Mouse (Mus musculus): Measurements from ENCODE around the gene Slc25a38.

Slc25a38 gene

DNA sequence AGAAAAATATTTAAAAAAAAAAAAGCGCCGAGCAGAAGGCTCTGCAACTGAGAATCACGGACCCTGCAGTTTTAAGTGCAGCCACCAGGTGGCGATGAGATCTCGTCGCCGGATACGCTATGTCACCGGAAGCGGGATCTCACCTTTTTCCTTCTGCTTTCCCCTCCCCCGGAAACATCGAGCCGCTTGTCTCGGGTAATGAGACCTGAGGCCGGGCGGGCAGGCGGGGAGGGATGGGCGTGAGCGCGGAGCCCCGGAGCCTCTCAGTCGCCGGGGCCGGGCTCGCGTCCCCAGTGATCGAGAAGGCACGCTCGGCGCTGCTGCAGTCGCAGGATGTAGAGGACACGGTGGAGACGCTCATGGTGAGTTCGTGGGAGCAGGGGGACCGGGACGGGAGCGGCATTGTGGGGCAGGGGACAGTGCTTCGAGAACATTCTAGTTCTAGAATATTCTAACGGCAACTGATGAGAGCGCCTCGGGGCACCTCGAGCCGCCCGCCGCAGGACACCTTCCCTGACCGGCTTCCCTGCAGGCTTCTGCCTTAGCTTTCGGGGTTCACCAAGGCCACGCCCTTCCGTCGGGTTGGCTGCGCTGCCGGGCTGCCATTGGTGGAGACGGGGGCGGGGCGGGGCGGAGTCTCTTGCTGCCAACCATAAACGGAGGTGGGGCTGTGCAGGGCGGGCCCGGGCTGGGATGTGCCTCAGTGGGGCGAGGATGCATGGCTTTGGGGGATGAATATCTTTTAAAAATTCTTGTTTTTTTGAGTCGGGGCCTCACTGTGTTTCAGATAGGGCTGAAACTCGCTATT is at the start of gene Slc25a38:
Slc25a38 (plus strand) TSS at position 164 of the 808 bp plus-strand sequence.
- in situ Hi-C loops (cut with MboI, MseI), result no loop called here

DNA sequence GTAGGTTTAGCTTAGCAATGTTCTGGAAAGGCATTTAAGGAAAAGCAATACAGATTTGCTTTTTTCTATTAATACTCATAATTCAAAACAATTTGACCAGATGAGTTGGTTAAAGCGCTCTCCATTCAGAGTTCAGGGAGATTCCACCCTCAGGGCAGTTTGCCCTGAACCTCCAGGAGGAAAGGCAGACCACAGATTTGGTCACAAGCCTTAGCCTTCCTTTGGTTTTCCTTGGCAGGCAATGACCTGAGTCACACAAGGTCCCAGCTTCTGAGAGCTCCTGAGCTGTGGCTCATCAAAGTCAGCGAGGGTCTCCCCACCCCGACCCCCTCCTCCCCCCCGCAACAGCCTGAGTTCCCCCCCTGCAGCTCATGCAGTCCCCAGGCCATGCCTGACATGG is 45.9 kb upstream of the Slc25a38 start:
- in situ Hi-C loops (cut with MboI, MseI), result no loop called here

DNA sequence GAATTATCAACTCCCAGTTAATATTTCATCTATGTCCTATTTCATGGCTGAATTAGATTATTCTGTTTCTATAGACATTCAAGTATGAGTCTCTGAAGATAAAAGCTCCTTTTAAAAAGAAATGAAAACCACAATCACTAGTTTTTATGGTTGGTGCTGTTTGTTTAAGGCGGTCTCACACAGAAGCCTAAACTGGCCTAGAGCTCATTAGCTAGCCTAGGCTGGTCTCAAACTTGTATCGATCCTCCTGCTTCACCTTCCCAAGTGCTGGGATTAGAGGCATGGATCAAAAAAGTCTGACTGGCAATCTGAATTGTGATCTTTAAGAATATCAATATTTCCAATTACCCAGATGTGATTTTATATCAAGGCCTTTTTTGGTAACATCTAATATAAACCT is 42.6 kb upstream of the Slc25a38 start:
- in situ Hi-C loops (cut with MboI, MseI), result no loop called here

DNA sequence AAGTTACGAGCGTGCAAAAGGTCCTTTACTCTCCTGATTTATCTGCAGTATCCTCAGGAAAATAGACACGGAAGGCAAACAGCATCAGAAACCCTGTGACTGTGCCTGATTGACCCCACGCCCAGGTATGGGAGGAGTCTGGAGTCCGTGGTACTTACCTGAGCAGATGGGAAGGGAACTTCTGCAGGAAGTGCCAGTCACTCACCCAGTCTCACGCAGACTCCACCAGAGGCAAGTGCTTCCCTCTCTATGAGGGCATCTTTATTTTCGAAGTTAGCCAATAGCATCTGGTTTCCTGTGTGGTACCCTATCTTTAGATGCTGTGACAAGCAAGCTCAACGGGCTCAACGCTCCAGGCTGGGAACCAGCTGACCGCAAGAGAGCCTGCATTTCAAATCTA is 42.1 kb upstream of the Slc25a38 start:
- in situ Hi-C loops (cut with MboI, MseI), result no loop called here

DNA sequence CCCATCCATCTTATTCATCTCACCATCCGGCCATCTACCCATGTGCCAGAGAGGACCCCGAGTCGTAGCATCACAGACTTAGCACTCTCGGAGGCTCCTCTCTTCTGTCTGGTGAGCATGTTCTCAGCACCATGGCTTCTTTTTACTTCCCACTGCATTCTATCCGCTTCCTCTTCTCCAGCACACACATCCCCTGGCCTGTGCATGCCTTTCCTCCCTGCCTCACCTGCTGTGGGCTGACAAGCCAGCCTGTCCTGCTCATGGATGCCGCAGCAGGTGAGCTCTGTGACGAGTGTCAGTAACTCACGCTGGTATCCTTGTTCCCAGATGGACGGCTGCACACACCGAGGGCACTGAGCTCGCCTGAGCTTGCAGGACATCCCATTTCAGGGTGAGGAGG is 40.4 kb upstream of the Slc25a38 start, which contains the start of gene Cx3cr1:
Cx3cr1 (minus strand) TSS at position 101 of the 400 bp plus-strand sequence.
- in situ Hi-C loops (cut with MboI, MseI), result no loop called here

DNA sequence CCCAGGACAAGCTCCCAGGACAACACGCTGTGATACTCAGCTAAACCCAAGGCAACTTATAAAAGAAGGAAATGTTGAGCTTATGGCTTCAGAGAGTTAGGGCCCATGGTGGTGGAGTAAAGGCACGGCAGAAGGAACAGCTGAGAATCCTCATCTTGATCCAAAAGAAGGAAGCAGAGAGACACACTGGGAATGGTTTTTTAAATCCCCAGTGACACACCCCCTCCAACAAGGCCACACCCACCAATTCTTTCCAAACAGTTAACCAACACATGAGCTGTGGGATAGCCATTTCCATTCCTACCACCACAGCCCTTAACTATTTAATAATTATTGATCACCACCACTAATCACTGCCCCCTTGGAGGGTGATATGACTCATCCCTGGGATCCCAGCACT is 38.9 kb upstream of the Slc25a38 start:
- in situ Hi-C loops (cut with MboI, MseI), result no loop called here

DNA sequence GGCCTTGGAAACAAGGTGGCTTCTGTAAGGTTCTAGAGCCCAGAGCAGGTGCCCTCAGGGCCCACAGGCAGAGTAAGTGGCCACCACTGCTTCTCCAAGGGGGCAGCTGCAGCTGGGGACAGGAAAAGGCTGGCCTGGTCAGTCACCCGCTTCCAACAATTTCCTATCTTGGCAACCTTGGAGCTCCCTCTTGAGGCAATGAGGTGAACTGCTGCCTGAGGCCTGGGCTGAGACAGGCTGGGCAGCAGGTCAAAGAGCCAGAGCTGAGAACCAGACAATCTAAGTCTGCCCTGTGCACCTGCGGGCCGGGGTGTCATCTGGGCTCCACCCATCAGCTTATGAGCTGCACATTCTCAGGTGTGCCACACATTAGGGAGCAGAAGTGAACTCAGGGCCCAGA is 37.0 kb upstream of the Slc25a38 start:
- in situ Hi-C loops (cut with MboI, MseI), result no loop called here

DNA sequence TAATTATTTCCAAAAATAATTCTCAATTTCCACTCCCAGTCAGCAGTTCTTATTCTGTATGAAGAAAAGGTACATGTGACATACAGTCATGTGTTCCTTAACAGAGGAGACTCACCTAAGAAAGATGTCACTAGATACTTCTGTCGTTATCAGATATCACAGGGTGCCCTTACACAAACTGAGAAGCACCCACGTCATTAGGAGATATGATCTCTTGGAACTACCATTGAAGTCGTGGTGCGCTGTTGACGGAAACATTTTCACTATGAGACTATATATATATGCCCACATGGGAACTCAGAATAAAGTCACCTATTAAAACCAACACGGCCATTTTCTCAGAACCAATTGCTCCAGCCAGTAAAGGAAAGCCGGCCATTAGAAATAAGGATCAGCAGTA is 35.7 kb upstream of the Slc25a38 start:
- in situ Hi-C loops (cut with MboI, MseI), result no loop called here

DNA sequence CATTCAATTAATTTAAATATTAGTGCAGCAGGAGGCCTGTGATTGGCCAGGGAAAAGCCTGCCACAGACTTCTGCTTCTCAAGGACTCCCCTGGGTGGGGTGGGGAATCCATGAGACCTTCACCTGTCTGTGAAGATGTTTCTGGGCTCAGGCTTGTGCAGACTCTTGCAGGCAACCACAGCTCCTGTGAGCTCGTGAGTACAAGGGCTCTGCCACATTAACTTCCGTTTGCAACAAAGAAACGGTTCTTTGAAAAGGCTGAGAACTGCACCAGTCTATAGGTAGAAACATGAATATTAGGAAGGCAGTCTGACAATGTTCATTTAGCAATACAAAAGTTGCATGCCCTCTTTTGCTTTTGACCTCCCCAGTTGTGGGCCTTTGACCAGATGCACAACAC is 31.9 kb upstream of the Slc25a38 start:
- in situ Hi-C loops (cut with MboI, MseI), result no loop called here

DNA sequence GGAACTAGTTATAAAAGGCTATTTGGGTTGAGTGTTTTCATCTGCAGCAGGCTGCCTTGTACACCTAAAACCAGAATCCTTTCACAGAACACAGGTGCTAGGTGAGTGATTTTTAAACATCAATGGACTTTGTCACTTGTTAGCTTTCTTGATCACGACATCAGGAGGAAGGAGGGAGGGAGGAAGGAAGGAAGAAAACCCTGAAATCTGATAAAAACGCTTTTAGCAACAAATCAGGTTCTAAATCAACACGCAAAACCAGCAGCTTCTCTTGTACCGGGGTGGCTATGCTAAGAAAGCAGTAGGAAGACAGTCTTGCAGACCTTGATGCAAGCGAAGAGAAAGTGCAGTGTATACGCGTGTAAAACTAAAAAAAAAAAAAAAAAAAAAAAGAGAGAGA is 30.3 kb upstream of the Slc25a38 start:
- in situ Hi-C loops (cut with MboI, MseI), result loop anchor here (5.0 kb wide), 1 partner anchor 53 kb away; no protein-coding TSS in a partner anchor

DNA sequence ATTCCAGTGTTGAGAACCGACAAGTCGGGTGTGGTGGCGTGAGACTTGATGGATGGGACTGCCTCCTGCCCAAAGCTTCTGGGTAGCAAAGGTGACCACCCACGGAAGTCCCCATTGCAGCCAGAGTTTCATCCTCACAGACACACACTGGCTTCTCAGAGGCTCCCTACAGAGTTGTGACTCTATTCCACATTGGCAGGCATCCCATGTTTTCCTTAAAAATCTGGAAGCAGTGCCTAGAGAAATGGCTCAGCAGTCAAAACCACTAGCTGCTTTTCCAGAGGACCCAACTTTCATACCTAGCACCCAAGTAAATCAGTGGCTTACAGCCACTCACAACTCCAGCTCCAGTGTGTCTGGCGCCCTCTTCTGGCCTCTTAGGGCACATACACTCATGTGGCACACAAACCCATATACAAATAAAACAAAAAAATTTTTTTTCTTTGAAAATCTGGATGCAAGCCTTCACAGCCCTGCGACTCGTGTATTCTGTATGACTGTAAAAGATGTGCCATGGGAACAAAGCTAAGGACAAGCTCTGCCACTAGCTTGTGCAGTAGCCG is 29.5 kb upstream of the Slc25a38 start:
- in situ Hi-C loops (cut with MboI, MseI), result loop anchor here (5.0 kb wide), 1 partner anchor 53 kb away; no protein-coding TSS in a partner anchor

DNA sequence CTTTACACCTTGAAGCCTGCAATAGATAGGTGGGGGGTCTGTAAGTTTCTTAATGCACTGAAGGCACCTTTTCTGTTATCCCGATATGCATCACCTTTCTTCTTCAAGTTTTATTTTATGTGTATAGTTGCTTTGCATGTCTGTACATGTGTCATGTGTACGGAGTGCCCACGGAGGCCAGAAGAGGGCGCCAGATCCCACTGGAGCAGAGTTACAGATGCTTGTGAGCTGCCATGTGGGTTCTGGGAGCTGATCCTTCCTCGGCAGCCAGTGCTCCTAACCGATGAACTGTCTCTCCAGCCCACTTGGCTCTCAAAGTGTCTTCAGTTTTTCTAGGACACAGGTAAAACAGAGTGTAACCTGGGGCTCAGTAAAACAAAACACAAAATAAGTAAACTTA is 28.9 kb upstream of the Slc25a38 start:
- in situ Hi-C loops (cut with MboI, MseI), result loop anchor here (5.0 kb wide), 1 partner anchor 54 kb away; no protein-coding TSS in a partner anchor

DNA sequence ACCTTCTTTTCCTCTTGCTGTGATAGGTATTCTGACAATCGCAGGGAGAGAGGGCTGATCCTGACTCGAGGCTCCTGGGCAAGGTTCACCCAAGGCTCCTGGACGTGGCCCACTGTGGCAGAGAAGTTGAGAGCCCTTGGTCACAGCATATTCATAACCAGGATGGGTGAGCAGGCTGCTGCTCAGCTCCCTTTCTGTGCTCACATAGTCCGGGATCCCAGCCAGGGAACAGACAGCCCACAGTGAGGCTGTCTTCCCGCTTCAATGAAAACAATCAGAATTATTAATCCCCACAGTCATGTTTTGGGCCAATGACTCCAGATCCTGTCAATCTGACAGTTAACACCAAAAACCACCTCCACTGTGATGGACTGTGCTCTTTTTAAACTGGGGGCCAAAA is 28.2 kb upstream of the Slc25a38 start:
- in situ Hi-C loops (cut with MboI, MseI), result loop anchor here (5.0 kb wide), 1 partner anchor 55 kb away; no protein-coding TSS in a partner anchor

DNA sequence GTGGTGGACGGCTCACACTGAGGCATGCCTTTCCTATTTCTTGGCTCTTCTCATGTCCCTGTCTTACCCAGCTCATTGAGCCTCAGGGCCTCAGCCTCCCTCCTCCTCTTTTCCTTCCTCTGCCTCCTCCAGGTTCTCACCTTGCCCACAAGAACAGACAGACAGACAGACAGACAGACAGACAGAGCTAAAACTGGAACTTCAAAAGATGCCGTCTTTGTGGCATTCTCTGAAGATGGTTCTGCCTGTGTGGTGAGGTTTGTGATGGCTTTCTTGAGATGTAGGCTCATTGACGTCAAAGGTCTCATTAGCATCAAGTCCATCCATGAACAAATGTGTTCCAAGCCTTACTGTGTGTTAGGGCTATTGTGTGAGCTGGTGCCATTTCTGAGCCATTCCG is 27.5 kb upstream of the Slc25a38 start:
- in situ Hi-C loops (cut with MboI, MseI), result loop anchor here (5.0 kb wide), 1 partner anchor 55 kb away; no protein-coding TSS in a partner anchor

DNA sequence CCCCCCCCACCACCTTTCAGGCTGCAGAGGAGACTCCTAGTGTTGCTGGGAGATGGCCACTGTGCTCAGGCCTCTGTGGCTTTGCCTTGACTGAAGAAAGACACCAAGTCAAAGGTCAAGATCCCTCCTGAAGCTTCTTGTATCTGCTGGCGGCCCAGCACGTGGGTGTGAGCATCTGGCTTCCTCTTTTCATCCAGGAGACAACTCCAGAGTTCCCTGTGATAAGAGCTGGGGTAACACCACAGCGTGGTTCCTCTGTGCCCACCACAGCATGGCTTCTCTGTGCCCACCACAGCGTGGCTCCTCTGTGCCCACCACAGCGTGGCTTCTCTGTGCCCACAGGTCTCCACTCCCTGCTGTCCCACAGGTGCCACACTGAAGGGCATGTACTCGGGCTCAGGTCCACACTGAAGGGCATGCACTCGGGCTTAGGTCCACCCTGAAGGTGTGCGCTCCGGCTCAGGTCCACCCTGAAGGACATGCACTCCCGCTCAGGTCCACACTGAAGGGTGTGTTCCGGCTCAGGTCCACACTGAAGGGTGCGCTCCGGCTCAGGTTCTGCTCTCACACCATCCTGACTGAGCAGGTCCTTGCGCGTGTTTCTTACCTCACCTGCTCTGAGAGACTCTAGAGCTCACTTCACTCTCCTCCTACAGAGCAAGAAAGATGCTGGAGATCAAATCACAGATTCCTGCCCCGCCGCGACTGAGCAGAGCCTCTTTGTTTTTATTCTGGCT is 26.8 kb upstream of the Slc25a38 start:
- in situ Hi-C loops (cut with MboI, MseI), result loop anchor here (5.0 kb wide), 1 partner anchor 56 kb away; no protein-coding TSS in a partner anchor

DNA sequence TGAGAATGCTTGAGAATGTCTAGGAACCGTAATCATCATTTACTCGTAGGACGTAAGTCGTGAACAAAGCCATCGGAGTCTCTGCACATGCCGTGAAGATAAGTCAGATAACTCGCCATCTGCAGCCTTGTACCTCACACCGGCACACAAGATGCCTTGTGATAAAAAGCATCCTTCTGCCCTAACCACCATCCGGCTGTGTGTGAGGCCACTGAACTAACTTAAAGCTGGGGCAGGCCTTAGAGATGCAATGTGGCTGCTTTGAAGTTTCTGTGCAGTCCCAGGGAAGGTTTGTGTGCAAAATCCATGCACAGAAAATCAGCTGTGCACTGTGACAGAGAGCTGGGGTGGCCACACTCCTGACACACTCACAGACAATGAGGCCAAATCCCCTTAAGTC is 25.8 kb upstream of the Slc25a38 start:
- in situ Hi-C loops (cut with MboI, MseI), result loop anchor here (5.0 kb wide), 1 partner anchor 57 kb away; no protein-coding TSS in a partner anchor

DNA sequence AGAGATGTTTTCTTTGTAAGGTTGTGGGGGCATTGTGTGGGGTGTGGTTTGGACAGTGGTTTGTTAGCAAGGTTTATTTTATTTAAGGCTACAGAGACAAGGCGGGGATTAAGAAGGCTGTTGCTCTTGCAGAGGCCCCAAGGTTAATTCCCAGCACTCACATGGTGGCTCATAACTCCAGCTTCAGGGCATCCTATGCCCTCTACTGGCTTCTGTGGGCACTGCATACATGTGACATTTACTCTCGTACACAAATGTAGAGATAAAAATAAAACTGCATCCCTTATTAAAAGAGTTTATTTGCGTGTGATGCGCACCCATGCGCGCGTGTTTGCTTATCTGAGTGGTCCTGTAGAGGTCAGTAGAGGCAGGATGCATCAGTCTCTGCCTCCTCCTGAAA is 21.0 kb upstream of the Slc25a38 start:
- in situ Hi-C loops (cut with MboI, MseI), result no loop called here

DNA sequence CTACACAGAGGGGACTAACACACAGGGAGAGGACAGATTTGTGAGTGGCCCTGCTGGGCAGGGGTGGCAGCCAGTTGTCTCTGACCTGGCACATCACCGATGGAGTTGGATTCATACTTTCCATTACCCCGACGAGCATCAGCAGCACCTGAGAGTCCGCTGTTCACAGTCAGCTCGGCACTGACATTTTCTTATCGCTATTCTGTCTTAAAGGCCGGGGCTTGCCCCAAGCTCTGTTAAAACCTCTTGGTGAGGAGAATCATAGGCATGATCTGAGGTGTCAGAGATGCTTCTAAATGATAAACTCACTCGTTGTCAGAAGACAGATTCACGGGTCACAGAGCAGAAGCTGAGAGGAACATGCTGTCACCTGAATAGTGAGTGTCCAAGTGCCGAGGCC is 19.1 kb upstream of the Slc25a38 start:
- in situ Hi-C loops (cut with MboI, MseI), result no loop called here

DNA sequence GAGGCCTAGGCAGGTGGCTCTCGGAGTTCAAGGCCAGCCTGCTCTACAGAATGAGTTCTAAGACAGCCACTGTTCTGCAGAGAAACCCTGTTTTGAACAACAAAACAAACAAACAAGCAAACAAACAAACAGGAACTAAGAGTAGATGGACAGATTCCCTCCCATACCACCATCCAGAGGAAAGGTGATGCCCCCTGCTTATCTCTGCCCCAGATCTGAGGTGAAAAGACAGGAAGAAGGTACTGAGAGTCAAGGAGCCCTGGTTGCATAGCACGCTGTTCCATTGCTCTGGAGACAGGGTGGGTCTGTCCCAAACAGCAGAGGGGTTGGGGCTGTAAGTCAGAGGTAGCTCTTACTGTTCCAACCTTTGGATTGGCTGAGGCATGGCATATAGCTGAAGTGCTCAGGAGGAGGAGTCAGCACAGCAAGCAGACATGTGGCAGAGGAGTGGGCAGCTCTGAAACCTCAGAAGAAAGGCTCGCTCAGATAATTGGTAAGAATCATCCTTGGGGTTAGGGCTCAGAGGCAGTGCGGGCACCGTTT is 18.4 kb upstream of the Slc25a38 start, which contains the start of gene Ccr8:
Ccr8 (plus strand) TSS at position 419 of the 543 bp plus-strand sequence.
- in situ Hi-C loops (cut with MboI, MseI), result no loop called here

DNA sequence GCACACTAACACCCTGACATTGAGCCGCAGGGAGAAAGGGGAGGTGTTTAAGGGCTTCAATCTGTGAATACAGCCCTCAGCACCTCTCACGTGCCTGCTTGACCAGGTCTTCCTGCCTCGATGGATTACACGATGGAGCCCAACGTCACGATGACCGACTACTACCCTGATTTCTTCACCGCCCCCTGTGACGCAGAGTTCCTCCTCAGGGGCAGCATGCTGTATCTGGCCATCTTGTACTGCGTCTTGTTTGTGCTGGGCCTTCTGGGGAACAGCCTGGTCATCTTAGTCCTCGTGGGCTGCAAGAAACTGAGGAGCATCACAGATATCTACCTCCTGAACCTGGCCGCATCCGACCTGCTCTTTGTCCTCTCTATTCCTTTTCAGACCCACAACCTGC is 16.5 kb upstream of the Slc25a38 start:
- in situ Hi-C loops (cut with MboI, MseI), result no loop called here

DNA sequence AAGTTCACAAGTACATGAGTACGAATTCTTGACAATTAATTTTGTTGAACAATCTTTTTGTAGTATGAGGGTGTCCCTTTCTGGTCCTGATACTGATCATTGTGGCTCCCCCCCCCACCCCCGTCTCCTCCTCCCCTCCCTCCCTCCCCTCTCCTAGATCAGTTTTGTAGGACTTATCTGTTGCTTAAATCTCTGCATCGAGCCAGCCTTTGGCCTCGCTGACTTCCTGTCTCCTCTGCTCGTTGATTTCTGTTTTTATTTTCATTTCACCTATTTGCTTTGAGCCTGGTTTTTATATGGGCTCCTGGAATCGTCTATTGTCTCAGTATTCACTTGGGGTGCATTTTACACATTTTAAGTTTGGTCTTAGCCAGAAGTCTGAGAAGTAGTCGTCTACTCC is 14.3 kb upstream of the Slc25a38 start:
- in situ Hi-C loops (cut with MboI, MseI), result no loop called here

DNA sequence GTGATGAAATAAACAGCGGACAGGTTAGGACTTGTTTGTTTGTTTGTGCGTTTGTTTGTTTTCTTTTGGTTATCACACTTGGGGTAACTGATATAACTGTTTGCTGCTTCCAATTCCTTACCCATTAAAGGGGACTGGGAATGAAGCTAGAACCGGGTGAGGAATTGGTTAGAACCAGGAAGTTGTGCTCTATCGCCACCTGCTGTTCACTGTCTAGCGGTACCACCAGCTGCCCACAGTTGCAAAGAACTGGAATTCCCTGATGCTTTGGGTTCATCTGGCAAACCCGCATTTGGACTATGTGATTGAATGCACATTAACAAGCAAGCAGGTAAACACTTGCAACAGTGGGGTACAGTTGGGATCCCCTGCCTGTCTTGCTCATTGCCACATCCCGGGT is 11.5 kb upstream of the Slc25a38 start:
- in situ Hi-C loops (cut with MboI, MseI), result no loop called here
